Mouse (Mus musculus) olfactory bulb, adult 2 months (tissue): ENCODE results near the gene Tpst1.

Experiments used
- CTCF ChIP-seq: fragments of 200-500 bp; IDR thresholded peaks from 2 replicates; pipeline ENCODE4 v1.5.1; 2012; ENCODE audit warnings: low read depth, mild to moderate bottlenecking, low read length, moderate library complexity; ENCODE audit not compliant: insufficient read depth
- POLR2A ChIP-seq: fragments of 200-500 bp; IDR thresholded peaks from 2 replicates; pipeline ENCODE4 v1.6.1; 2012; ENCODE audit warnings: mild to moderate bottlenecking, low read depth, low read length, moderate library complexity; ENCODE audit not compliant: insufficient read depth

DNA sequence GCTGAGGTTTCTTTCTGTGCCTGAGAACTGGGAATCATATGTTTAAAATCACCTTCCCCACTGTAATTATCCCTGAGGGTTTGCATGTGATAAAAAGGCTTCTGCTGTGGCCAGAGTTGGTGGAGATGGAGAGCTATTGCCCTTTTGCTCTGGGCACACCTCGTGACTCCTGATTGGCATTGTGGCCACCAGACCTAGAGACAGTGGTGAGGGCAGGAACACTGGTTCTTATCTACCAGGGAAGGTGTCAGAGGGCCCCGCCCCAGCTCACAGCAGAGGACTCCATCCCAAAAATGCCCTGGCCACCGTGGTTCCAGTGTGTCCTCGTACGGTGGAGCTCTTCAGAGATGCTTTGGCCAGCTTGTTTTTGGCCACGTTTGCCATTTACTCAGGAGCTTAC lies 20.2 kb upstream of the Tpst1 start:
- TF ChIP-seq POLR2A (no peak), CTCF (no peak)
